Mouse (Mus musculus) liver, embryonic 14 days (tissue): Measurements from ENCODE around the gene Adamtsl1. TPM values are rescaled to one million over a fixed set of nuclear protein-coding genes. Genes with fewer than 3 reads are reported as not detected.

Source experiments
- polyA plus RNA-seq: library from polyadenylated mRNA; depleted of rRNA; stranded (reverse); fragments of >200 nt; gene quantifications from 2 replicates; pipeline ENCODE4 v1.2.3, GENCODE M21; 2012; rRNA removed

Adamtsl1 gene
- polyA plus RNA-seq = 0.14 and 0.24 TPM in 2 replicates

DNA sequence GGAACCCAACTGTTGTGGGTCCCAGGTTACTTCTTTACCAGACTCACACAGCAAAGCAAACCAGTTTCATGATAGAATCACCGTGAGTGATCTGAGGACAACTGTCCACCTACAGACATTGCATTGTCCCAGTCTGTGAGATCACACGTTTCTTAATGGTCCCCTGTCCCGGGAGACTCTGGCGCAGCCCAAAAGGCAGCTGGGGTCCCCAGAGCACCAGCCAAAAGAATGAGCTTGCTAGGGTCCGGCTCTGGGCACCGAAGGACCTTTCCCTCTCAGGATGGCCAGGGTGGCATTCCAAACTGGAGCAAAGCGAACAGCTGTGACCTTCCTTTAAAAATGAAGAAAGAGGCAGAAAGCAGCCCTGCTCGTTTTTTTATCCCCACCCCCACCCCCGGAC is at the start of gene Adamtsl1:
Adamtsl1 (plus strand) TSS at position 381 of the 400 bp plus-strand sequence.

